Mouse (Mus musculus): ENCODE measurements at regions not wholly inside any gene's neighbourhood (a gene's known extent, or its start where the extent isn't known, plus 50 kb on each side); places are given as distances from the start of the nearest gene placed in this dataset.

GRCm38 (mm10) chr3:83709531-83709930 is 56.6 kb upstream of the Sfrp2 start:
- WGBS = 62% methylated on average over 1 of the region's 1 CpGs
- H3K36me3 ChIP-seq (ENCODE audit: control insufficient read depth, insufficient read depth) = no peaks in the 10 kb centered on the region
- ATAC-seq = no peak
- H3K9me3 ChIP-seq (ENCODE audit: control insufficient read depth) = no peaks in the 10 kb centered on the region
- TF ChIP-seq CTCF (IDR thresholded peaks at IDR 0.05; ENCODE audit: low read depth) = no peak
- H3K9ac ChIP-seq (ENCODE audit: low read depth, low read length) = no peak overlapping the region
- no peak overlapping the region for H3K4me3 ChIP-seq (ENCODE audit: low read depth, low read length)
- no peak overlapping the region for H3K27ac ChIP-seq (ENCODE audit: low read depth, low read length)
- no peaks in the 10 kb centered on the region for H3K27me3 ChIP-seq (replicated peaks; ENCODE audit: control insufficient read depth, insufficient read depth, low read length)
- no peak overlapping the region for H3K4me2 ChIP-seq (replicated peaks; ENCODE audit: low read depth)
- H3K4me1 ChIP-seq (replicated peaks; ENCODE audit: control insufficient read depth, insufficient read depth, low read length) = no peaks in the 10 kb centered on the region

- Histone ChIP-seq H3K27me3 (replicated peaks; ENCODE audit: control insufficient read depth, insufficient read depth, low read length) (no peaks in the 10 kb centered on the region), H3K27ac (ENCODE audit: low read depth, low read length) (no peak overlapping the region), H3K36me3 (ENCODE audit: control insufficient read depth, insufficient read depth) (no peaks in the 10 kb centered on the region), H3K4me3 (ENCODE audit: low read depth, low read length) (no peak overlapping the region), H3K9ac (ENCODE audit: low read depth, low read length) (no peak overlapping the region), H3K4me2 (replicated peaks; ENCODE audit: low read depth) (no peak overlapping the region), H3K9me3 (ENCODE audit: control insufficient read depth) (no peaks in the 10 kb centered on the region), H3K4me1 (replicated peaks; ENCODE audit: control insufficient read depth, insufficient read depth, low read length) (no peaks in the 10 kb centered on the region)
- no peak for TF ChIP-seq CTCF (IDR thresholded peaks at IDR 0.05; ENCODE audit: low read depth)
- WGBS = 49% methylated on average over 10 of the region's 10 CpGs
- no peak for ATAC-seq
Observed at GRCm38 (mm10) chr3:83710995-83711541, 55.1 kb upstream of the Sfrp2 start.

GRCm38 (mm10) chr3:83712355-83712754 is 53.8 kb upstream of the Sfrp2 start:
- H3K27ac ChIP-seq (ENCODE audit: low read depth, low read length) = no peak overlapping the region
- ATAC-seq = no peak
- no peaks in the 10 kb centered on the region for H3K4me1 ChIP-seq (replicated peaks; ENCODE audit: control insufficient read depth, insufficient read depth, low read length)
- 48% methylated on average over 2 of the region's 2 CpGs for WGBS
- no peak overlapping the region for H3K4me3 ChIP-seq (ENCODE audit: low read depth, low read length)
- no peaks in the 10 kb centered on the region for H3K27me3 ChIP-seq (replicated peaks; ENCODE audit: control insufficient read depth, insufficient read depth, low read length)
- no peaks in the 10 kb centered on the region for H3K9me3 ChIP-seq (ENCODE audit: control insufficient read depth)
- no peak overlapping the region for H3K9ac ChIP-seq (ENCODE audit: low read depth, low read length)
- no peaks in the 10 kb centered on the region for H3K36me3 ChIP-seq (ENCODE audit: control insufficient read depth, insufficient read depth)
- no peak for TF ChIP-seq CTCF (IDR thresholded peaks at IDR 0.05; ENCODE audit: low read depth)
- no peak overlapping the region for H3K4me2 ChIP-seq (replicated peaks; ENCODE audit: low read depth)

GRCm38 (mm10) chr3:83714572-83714971 is 51.5 kb upstream of the Sfrp2 start:
- no peak for ATAC-seq
- WGBS = 64% methylated on average over 6 of the region's 6 CpGs

More at GRCm38 (mm10) chr3:83714572-83714971, 51.5 kb upstream of the Sfrp2 start:
- no peaks in the 10 kb centered on the region for H3K27me3 ChIP-seq (replicated peaks; ENCODE audit: control insufficient read depth, insufficient read depth, low read length)
- no peaks in the 10 kb centered on the region for H3K4me1 ChIP-seq (replicated peaks; ENCODE audit: control insufficient read depth, insufficient read depth, low read length)
- H3K36me3 ChIP-seq (ENCODE audit: control insufficient read depth, insufficient read depth) = no peaks in the 10 kb centered on the region
- H3K27ac ChIP-seq (ENCODE audit: low read depth, low read length) = no peak overlapping the region
- TF ChIP-seq CTCF (IDR thresholded peaks at IDR 0.05; ENCODE audit: low read depth) = peak; percentile 58
- no peak overlapping the region for H3K4me3 ChIP-seq (ENCODE audit: low read depth, low read length)
- H3K4me2 ChIP-seq (replicated peaks; ENCODE audit: low read depth) = no peak overlapping the region
- H3K9ac ChIP-seq (ENCODE audit: low read depth, low read length) = no peak overlapping the region
- H3K9me3 ChIP-seq (ENCODE audit: control insufficient read depth) = no peaks in the 10 kb centered on the region
